Mouse (Mus musculus) megakaryocyte, adult 5-6 weeks (primary cell): ENCODE data around the gene Olfr318. TPM values are rescaled to one million over a fixed set of nuclear protein-coding genes. Genes with fewer than 3 reads are reported as not detected.
"Not testable (repeated sequence)": the region's sequence is repeated elsewhere in the genome, so short reads cannot be mapped to it uniquely, and the experiment has no call there.

ENCODE experiments used
- ATAC-seq: 2 replicates; pipeline ENCODE4 v1.8.0; 2016; ENCODE audit warnings: mild to moderate bottlenecking, inconsistent platforms; ENCODE audit not compliant: poor library complexity, severe bottlenecking
- total RNA-seq, 2 experiments: library from RNA; stranded (forward) in 1 of 2; stranded (reverse) in 1 of 2; fragments of 153-499, 151-499 nt in 1 of 2; fragments of 221-1000, 200-1000 nt in 1 of 2; gene quantifications; 2 replicates each; pipeline versions ENCODE4 v1.2.3 to v1.2.4; 2015 to 2017

The Olfr318 gene
- not detected in 2 replicates for total RNA-seq (2015)
- total RNA-seq (2017): not detected in 2 replicates

GRCm38 (mm10) chr11:58723914-58724313, at the start of gene Olfr318:
Gene Olfr318 (minus strand): TSS chr11:58724014.
- no peak for ATAC-seq

DNA sequence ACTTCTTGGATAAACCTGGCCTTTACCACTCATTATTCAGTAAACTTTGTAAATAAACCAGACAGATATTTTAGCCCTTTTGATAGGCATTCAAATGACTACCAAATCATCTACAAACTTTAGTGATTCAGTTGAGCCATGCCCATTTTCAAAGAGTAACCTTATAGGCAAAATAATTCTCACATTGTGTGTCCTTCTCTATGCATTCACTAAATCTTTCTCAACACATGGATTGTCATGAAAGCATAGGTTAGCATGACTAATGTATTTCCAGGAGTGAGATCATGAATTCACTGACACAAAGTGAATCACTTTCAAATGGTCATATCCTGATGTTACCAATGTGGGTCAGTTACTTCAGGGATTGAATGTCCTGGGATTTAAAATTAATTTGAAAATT, 49.1 kb upstream of the Olfr318 start, which contains the start of gene Olfr315:
Gene Olfr315 (plus strand): TSS at position 301 of the 400 bp plus-strand sequence.
- ATAC-seq: no peak

DNA sequence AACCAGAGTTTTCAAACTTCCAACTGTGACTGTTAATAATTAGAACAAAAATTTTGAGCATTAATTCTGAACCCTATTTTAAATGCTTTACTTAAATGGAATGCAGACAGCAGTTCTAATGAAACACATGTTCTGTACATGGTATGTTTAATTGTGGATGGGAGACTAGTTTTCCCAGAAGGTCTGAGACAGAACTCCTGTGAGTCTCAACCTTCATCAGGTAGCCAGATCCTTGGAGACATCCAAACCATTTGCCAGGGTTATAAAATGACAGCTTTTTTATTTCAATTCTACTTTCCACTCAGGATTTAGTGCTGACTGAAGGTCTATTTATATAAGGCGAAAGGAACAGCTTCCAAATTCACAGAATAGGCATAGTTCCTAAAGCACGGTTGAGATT, 28.6 kb upstream of the Olfr318 start, which contains the start of gene Olfr316:
Gene Olfr316 (plus strand): TSS at position 301 of the 400 bp plus-strand sequence.
- no peak for ATAC-seq

- ATAC-seq: not testable (repeated sequence)
Observed at GRCm38 (mm10) chr11:58751096-58751495, 27.3 kb upstream of the Olfr318 start.

DNA sequence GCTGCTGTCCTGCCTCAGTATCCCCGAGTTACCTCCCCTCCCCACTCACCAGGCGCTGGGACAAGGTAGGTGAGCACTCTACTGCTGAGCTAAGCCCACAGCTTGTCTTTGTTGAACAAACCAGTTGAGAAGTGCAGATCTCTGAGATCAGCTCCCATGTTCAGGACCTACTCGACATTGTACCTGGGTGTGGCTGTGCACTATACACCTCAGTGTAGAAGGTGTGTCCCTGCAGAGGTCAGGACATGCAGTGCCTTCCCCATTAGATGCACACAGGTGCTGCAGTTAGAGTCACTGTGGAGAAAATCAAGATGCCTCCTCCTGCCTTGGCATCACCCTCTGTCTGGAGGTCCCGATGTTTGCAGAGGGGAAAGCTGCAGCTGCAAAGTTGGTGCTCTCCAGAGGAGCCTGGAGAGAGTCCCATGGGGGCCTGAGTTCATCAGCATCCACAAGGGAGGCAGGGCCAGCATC, 15.0 kb upstream of the Olfr318 start, which contains the start of gene Olfr317:
Gene Olfr317 (minus strand): TSS at position 421 of the 471 bp plus-strand sequence.
- ATAC-seq: no peak

DNA sequence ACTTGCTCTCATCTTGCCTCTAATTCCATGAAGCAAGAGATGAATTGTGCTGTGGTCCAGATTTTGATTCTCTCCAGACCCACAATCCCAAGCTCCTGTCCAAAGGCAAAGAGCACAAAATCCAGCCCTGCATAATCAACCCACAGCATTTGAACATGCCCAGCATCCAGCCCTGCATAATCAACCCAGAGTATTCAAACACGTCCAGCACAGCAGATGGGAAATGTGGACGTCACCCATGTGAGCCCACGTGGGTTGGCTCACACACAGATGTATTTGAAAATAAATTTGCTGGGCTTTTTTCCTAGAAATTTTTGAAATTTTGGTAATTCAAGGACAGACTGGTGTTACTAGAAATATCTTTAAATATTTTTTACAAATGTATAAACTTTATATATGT, 9.6 kb upstream of the Olfr318 start:
- ATAC-seq: no peak

DNA sequence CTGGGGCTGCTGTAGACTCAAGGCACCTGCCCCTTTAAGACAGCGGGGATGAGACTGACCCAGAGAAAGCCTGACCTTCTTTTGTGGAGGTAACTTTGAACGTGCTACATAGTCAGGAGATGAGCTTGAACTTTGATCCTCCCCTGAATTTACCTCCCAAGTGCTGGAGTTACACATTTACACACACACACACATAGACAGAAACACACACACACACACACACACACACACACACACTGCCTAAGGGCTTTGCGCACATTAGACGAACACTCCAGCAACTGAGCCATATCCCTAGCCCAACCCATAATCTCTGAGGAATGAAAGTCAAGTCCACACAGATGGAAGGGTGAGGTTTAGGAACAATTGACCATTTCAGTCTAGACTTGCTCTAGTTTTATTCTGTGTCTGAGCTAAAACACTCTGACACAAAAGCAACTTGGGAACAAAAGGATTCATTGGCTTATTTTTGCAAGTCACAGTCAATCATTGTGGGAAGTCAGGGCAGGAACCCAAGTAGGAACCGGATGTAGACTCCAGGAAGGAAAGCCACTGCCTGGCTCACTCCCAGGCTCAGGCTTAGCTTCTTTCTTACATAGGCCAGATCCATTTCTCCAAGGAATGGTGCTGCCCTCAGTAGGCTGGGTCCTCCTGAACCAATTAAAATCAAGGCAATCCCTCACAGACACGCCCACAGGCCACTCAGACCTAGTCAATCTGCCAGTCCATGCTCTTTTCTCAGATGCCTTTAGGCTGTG, 4.3 kb upstream of the Olfr318 start:
- ATAC-seq: not testable (repeated sequence)

- no peak for ATAC-seq
Observed at GRCm38 (mm10) chr11:58719701-58720100, 4.1 kb downstream of the Olfr318 start.

DNA sequence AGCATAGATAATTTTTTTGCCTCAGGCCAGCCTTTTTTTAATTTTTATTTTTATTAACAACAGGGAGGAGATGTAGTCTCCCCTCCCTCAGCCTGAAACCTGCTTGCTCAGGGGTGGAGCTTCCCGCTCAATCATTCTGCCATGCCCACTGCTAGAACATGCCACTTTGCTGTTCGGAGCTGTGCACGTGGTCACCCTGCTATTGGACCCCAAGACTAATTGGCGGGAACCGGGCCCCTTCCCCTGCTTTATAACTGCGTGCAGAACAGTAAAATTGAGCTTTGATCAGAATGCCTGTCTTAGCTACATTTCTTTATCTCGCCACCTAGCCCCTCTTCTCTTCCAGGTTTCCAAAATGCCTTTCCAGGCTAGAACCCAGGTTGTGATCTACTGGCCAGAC, 6.1 kb downstream of the Olfr318 start:
- ATAC-seq: not testable (repeated sequence)

GRCm38 (mm10) chr11:58709086-58709485, 14.7 kb downstream of the Olfr318 start:
- ATAC-seq: no peak

GRCm38 (mm10) chr11:58698862-58699261, 25.0 kb downstream of the Olfr318 start, which contains the start of gene Olfr319:
Gene Olfr319 (plus strand): TSS chr11:58699162.
- ATAC-seq: no peak

DNA sequence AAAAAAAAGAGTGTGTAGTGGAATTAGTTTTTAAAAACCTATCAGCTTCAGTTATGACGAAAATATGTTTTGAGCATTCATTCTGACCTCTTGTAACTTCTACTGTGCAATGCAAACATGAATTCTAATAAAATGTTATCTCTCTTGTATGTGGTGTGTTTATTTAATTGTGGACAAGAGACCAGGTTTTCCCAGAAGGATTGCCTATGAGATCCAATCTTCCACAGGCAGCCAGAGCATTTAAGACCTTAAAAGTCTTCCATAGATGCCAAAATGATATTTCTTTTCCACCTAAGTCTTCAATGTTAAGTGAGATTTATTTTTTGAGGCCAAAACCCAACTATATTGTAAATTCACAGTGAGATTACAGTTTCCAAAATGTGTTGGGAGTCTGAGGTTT, 43.0 kb downstream of the Olfr318 start, which contains the start of gene Olfr320:
Gene Olfr320 (plus strand): TSS at position 301 of the 400 bp plus-strand sequence.
- no peak for ATAC-seq

DNA sequence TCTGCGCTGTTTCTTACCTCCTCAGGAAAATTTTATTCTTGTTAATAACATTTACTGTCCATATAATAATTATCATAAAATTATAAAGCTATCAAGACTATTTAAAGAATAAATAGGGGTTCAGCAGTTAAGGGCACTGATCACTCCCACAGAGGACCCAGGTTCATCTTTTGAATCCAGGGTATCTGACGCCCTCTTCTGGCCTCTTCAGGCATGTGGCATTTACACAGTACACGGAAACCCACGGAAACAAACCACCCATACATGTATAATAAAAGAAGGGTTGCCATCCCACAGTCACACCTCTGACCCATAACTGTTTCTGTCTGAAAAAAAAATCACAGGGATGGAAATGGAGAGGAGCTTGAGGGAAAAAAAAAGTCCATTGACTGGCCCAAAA, 52.0 kb downstream of the Olfr318 start:
- ATAC-seq: no peak

DNA sequence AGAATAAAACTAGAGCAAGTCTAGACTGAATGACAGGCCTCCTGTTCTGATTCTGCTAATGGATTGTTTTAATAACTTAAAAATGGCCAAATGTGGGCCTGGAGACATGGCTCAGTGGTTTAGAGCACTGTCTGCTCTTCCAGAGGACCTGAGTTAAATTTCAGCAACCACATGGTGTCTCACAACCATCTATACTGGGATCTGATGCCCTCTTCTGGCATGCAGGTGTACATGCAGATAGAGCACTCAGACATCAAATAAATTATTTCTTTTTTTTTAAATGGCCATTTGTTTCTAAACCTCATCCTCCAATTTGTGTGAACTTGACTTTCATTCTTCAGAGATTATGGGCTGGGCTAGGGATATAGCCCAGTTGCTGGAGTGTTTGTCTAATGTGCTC, 54.6 kb downstream of the Olfr318 start:
- ATAC-seq: no peak

Other genes starting within 250 kb of the Olfr318 start
- gene Olfr332, start 231.5 kb downstream of the Olfr318 start, total RNA-seq (2015): not detected in 2 replicates
- gene Olfr332, start 231.5 kb downstream of the Olfr318 start, total RNA-seq (2017): not detected in 2 replicates
- not detected in 2 replicates for gene Olfr331, start 221.4 kb downstream of the Olfr318 start, total RNA-seq (2015)
- gene Olfr331, start 221.4 kb downstream of the Olfr318 start, total RNA-seq (2017): not detected in 2 replicates
- gene Olfr330, start 189.2 kb downstream of the Olfr318 start, total RNA-seq (2015): not detected in 2 replicates
- gene Olfr330, start 189.2 kb downstream of the Olfr318 start, total RNA-seq (2017): not detected in 2 replicates
- gene Olfr329-ps, start 177.6 kb downstream of the Olfr318 start, total RNA-seq (2015): not detected in 2 replicates
- gene Olfr329-ps, start 177.6 kb downstream of the Olfr318 start, total RNA-seq (2017): not detected in 2 replicates
- gene Olfr328, start 168.4 kb downstream of the Olfr318 start, total RNA-seq (2015): not detected in 2 replicates
- 0.07 TPM in 1 of 2 replicates, not detected in the other for gene Olfr328, start 168.4 kb downstream of the Olfr318 start, total RNA-seq (2017)
- not detected in 2 replicates for gene Olfr224, start 153.5 kb downstream of the Olfr318 start, total RNA-seq (2015)
- not detected in 2 replicates for gene Olfr224, start 153.5 kb downstream of the Olfr318 start, total RNA-seq (2017)
- gene Olfr325, start 146.3 kb downstream of the Olfr318 start, total RNA-seq (2015): not detected in 2 replicates
- not detected in 2 replicates for gene Olfr325, start 146.3 kb downstream of the Olfr318 start, total RNA-seq (2017)
- not detected in 2 replicates for gene Olfr324, start 128.9 kb downstream of the Olfr318 start, total RNA-seq (2015)
- gene Olfr324, start 128.9 kb downstream of the Olfr318 start, total RNA-seq (2017): not detected in 2 replicates
- not detected in 2 replicates for gene 2210407C18Rik, start 107.9 kb downstream of the Olfr318 start, total RNA-seq (2015)
- not detected in 2 replicates for gene 2210407C18Rik, start 107.9 kb downstream of the Olfr318 start, total RNA-seq (2017)
- not detected in 2 replicates for gene Olfr323, start 93.5 kb downstream of the Olfr318 start, total RNA-seq (2015)
- not detected in 2 replicates for gene Olfr323, start 93.5 kb downstream of the Olfr318 start, total RNA-seq (2017)
- gene Trim58, start 83.5 kb downstream of the Olfr318 start, total RNA-seq (2015): 0.11 and 0.27 TPM in 2 replicates
- 0.04 TPM in 1 of 2 replicates, not detected in the other for gene Trim58, start 83.5 kb downstream of the Olfr318 start, total RNA-seq (2017)
- not detected in 2 replicates for gene Olfr322, start 65.2 kb downstream of the Olfr318 start, total RNA-seq (2015)
- gene Olfr322, start 65.2 kb downstream of the Olfr318 start, total RNA-seq (2017): not detected in 2 replicates
- not detected in 2 replicates for gene Olfr320, start 42.9 kb downstream of the Olfr318 start, total RNA-seq (2015)
- not detected in 2 replicates for gene Olfr320, start 42.9 kb downstream of the Olfr318 start, total RNA-seq (2017)
- not detected in 2 replicates for gene Olfr319, start 24.9 kb downstream of the Olfr318 start, total RNA-seq (2015)
- gene Olfr319, start 24.9 kb downstream of the Olfr318 start, total RNA-seq (2017): not detected in 2 replicates
- not detected in 2 replicates for gene Olfr317, start 15.2 kb upstream of the Olfr318 start, total RNA-seq (2015)
- gene Olfr317, start 15.2 kb upstream of the Olfr318 start, total RNA-seq (2017): not detected in 2 replicates
- not detected in 2 replicates for gene Olfr316, start 28.7 kb upstream of the Olfr318 start, total RNA-seq (2015)
- gene Olfr316, start 28.7 kb upstream of the Olfr318 start, total RNA-seq (2017): not detected in 2 replicates
- not detected in 2 replicates for gene Olfr315, start 49.2 kb upstream of the Olfr318 start, total RNA-seq (2015)
- not detected in 2 replicates for gene Olfr315, start 49.2 kb upstream of the Olfr318 start, total RNA-seq (2017)
- not detected in 2 replicates for gene Olfr314, start 58.9 kb upstream of the Olfr318 start, total RNA-seq (2015)
- not detected in 2 replicates for gene Olfr314, start 58.9 kb upstream of the Olfr318 start, total RNA-seq (2017)
- gene Fam183b, start 77.9 kb upstream of the Olfr318 start, total RNA-seq (2015): not detected in 2 replicates
- gene Fam183b, start 77.9 kb upstream of the Olfr318 start, total RNA-seq (2017): not detected in 2 replicates
- not detected in 2 replicates for gene Olfr313, start 91.0 kb upstream of the Olfr318 start, total RNA-seq (2015)
- not detected in 2 replicates for gene Olfr313, start 91.0 kb upstream of the Olfr318 start, total RNA-seq (2017)
- gene Olfr312, start 105.2 kb upstream of the Olfr318 start, total RNA-seq (2015): not detected in 2 replicates
- not detected in 2 replicates for gene Olfr312, start 105.2 kb upstream of the Olfr318 start, total RNA-seq (2017)
- not detected in 2 replicates for gene Olfr311, start 115.2 kb upstream of the Olfr318 start, total RNA-seq (2015)
- gene Olfr311, start 115.2 kb upstream of the Olfr318 start, total RNA-seq (2017): not detected in 2 replicates
- 2.0 and 3.7 TPM in 2 replicates for gene Gm12258, start 123.1 kb upstream of the Olfr318 start, total RNA-seq (2015)
- gene Gm12258, start 123.1 kb upstream of the Olfr318 start, total RNA-seq (2017): 2.0 and 4.7 TPM in 2 replicates
- gene 2810021J22Rik, start 143.2 kb upstream of the Olfr318 start, total RNA-seq (2015): 1.6 and 3.0 TPM in 2 replicates
- gene 2810021J22Rik, start 143.2 kb upstream of the Olfr318 start, total RNA-seq (2017): 3.2 and 5.8 TPM in 2 replicates
- 12.5 and 13.3 TPM in 2 replicates for gene Zfp39, start 180.2 kb upstream of the Olfr318 start, total RNA-seq (2015)
- 8.2 and 8.6 TPM in 2 replicates for gene Zfp39, start 180.2 kb upstream of the Olfr318 start, total RNA-seq (2017)
- gene Btnl10, start 193.9 kb upstream of the Olfr318 start, total RNA-seq (2015): 0.94 and 1.8 TPM in 2 replicates
- 1.2 and 2.8 TPM in 2 replicates for gene Btnl10, start 193.9 kb upstream of the Olfr318 start, total RNA-seq (2017)
- gene Rnf187, start 214.9 kb upstream of the Olfr318 start, total RNA-seq (2015): 42.6 and 42.9 TPM in 2 replicates
- gene Rnf187, start 214.9 kb upstream of the Olfr318 start, total RNA-seq (2017): 49.7 and 61.7 TPM in 2 replicates
- 4.6 and 6.9 TPM in 2 replicates for gene Hist3h2ba, start 224.9 kb upstream of the Olfr318 start, total RNA-seq (2015)
- 5.4 and 10.9 TPM in 2 replicates for gene Hist3h2ba, start 224.9 kb upstream of the Olfr318 start, total RNA-seq (2017)
- gene Hist3h2a, start 230.7 kb upstream of the Olfr318 start, total RNA-seq (2015): 20.6 and 24.9 TPM in 2 replicates
- gene Hist3h2a, start 230.7 kb upstream of the Olfr318 start, total RNA-seq (2017): 267 and 273 TPM in 2 replicates
- not detected in 2 replicates for gene Trim17, start 230.7 kb upstream of the Olfr318 start, total RNA-seq (2015)
- gene Trim17, start 230.7 kb upstream of the Olfr318 start, total RNA-seq (2017): 0.07 TPM in 1 of 2 replicates, not detected in the other